Mouse (Mus musculus): ENCODE measurements around the gene Uhmk1.

The Uhmk1 gene

GRCm38 (mm10) chr1:170185137-170185536 lies 30.1 kb downstream of the Uhmk1 start:
- in situ Hi-C loops (cut with MboI; ENCODE audit: low pct_unique_long_range_greater_than_20kb in 1 of 2, low sequenced_read_pairs in 2 of 2, unreplicated experiment in 1 of 2) = no loop called here

- in situ Hi-C loops (cut with MboI; ENCODE audit: low pct_unique_long_range_greater_than_20kb in 1 of 2, low sequenced_read_pairs in 2 of 2, unreplicated experiment in 1 of 2) = no loop called here
Observed at GRCm38 (mm10) chr1:170182706-170183105, 32.5 kb downstream of the Uhmk1 start.

- in situ Hi-C loops (cut with MboI; ENCODE audit: low pct_unique_long_range_greater_than_20kb in 1 of 2, low sequenced_read_pairs in 2 of 2, unreplicated experiment in 1 of 2) = no loop called here
Observed at GRCm38 (mm10) chr1:170176661-170177239, 38.4 kb downstream of the Uhmk1 start.

- in situ Hi-C loops (cut with MboI; ENCODE audit: low pct_unique_long_range_greater_than_20kb in 1 of 2, low sequenced_read_pairs in 2 of 2, unreplicated experiment in 1 of 2) = no loop called here
Observed at GRCm38 (mm10) chr1:170175848-170176247, 39.3 kb downstream of the Uhmk1 start.

GRCm38 (mm10) chr1:170174814-170175332 lies 40.3 kb downstream of the Uhmk1 start, which contains the start of gene Uap1:
Uap1 (minus strand) TSS chr1:170174957.
- in situ Hi-C loops (cut with MboI; ENCODE audit: low pct_unique_long_range_greater_than_20kb in 1 of 2, low sequenced_read_pairs in 2 of 2, unreplicated experiment in 1 of 2) = no loop called here

- in situ Hi-C loops (cut with MboI; ENCODE audit: low pct_unique_long_range_greater_than_20kb in 1 of 2, low sequenced_read_pairs in 2 of 2, unreplicated experiment in 1 of 2) = no loop called here
Observed at GRCm38 (mm10) chr1:170173991-170174813, 41.0 kb downstream of the Uhmk1 start.

GRCm38 (mm10) chr1:170167781-170168180 lies 47.4 kb downstream of the Uhmk1 start:
- in situ Hi-C loops (cut with MboI; ENCODE audit: low pct_unique_long_range_greater_than_20kb in 1 of 2, low sequenced_read_pairs in 2 of 2, unreplicated experiment in 1 of 2) = no loop called here

GRCm38 (mm10) chr1:170164913-170165312 lies 50.3 kb downstream of the Uhmk1 start:
- in situ Hi-C loops (cut with MboI; ENCODE audit: low pct_unique_long_range_greater_than_20kb in 1 of 2, low sequenced_read_pairs in 2 of 2, unreplicated experiment in 1 of 2) = no loop called here

- in situ Hi-C loops (cut with MboI; ENCODE audit: low pct_unique_long_range_greater_than_20kb in 1 of 2, low sequenced_read_pairs in 2 of 2, unreplicated experiment in 1 of 2) = no loop called here
Observed at GRCm38 (mm10) chr1:170164053-170164614, 51.1 kb downstream of the Uhmk1 start.

- in situ Hi-C loops (cut with MboI; ENCODE audit: low pct_unique_long_range_greater_than_20kb in 1 of 2, low sequenced_read_pairs in 2 of 2, unreplicated experiment in 1 of 2) = no loop called here
Observed at GRCm38 (mm10) chr1:170163398-170163943, 51.7 kb downstream of the Uhmk1 start.

GRCm38 (mm10) chr1:170161852-170162251 lies 53.3 kb downstream of the Uhmk1 start:
- in situ Hi-C loops (cut with MboI; ENCODE audit: low pct_unique_long_range_greater_than_20kb in 1 of 2, low sequenced_read_pairs in 2 of 2, unreplicated experiment in 1 of 2) = no loop called here

- in situ Hi-C loops (cut with MboI; ENCODE audit: low pct_unique_long_range_greater_than_20kb in 1 of 2, low sequenced_read_pairs in 2 of 2, unreplicated experiment in 1 of 2) = no loop called here
Observed at GRCm38 (mm10) chr1:170160397-170160938, 54.7 kb downstream of the Uhmk1 start.

- in situ Hi-C loops (cut with MboI; ENCODE audit: low pct_unique_long_range_greater_than_20kb in 1 of 2, low sequenced_read_pairs in 2 of 2, unreplicated experiment in 1 of 2) = no loop called here
Observed at GRCm38 (mm10) chr1:170159707-170160106, 55.5 kb downstream of the Uhmk1 start.

- in situ Hi-C loops (cut with MboI; ENCODE audit: low pct_unique_long_range_greater_than_20kb in 1 of 2, low sequenced_read_pairs in 2 of 2, unreplicated experiment in 1 of 2) = no loop called here
Observed at GRCm38 (mm10) chr1:170155761-170156160, 59.4 kb downstream of the Uhmk1 start.

- in situ Hi-C loops (cut with MboI; ENCODE audit: low pct_unique_long_range_greater_than_20kb in 1 of 2, low sequenced_read_pairs in 2 of 2, unreplicated experiment in 1 of 2) = no loop called here
Observed at GRCm38 (mm10) chr1:170155298-170155697, 59.9 kb downstream of the Uhmk1 start.

- in situ Hi-C loops (cut with MboI; ENCODE audit: low pct_unique_long_range_greater_than_20kb in 1 of 2, low sequenced_read_pairs in 2 of 2, unreplicated experiment in 1 of 2) = no loop called here
Observed at GRCm38 (mm10) chr1:170153986-170154385, 61.2 kb downstream of the Uhmk1 start.

- in situ Hi-C loops (cut with MboI; ENCODE audit: low pct_unique_long_range_greater_than_20kb in 1 of 2, low sequenced_read_pairs in 2 of 2, unreplicated experiment in 1 of 2) = no loop called here
Observed at GRCm38 (mm10) chr1:170152552-170152951, 62.6 kb downstream of the Uhmk1 start.

GRCm38 (mm10) chr1:170150870-170151269 lies 64.3 kb downstream of the Uhmk1 start:
- in situ Hi-C loops (cut with MboI; ENCODE audit: low pct_unique_long_range_greater_than_20kb in 1 of 2, low sequenced_read_pairs in 2 of 2, unreplicated experiment in 1 of 2) = no loop called here

- in situ Hi-C loops (cut with MboI; ENCODE audit: low pct_unique_long_range_greater_than_20kb in 1 of 2, low sequenced_read_pairs in 2 of 2, unreplicated experiment in 1 of 2) = no loop called here
Observed at GRCm38 (mm10) chr1:170149756-170150155, 65.4 kb downstream of the Uhmk1 start.

Measured in mouse embryonic stem cell (cell line).